Mouse (Mus musculus) ES-E14 (cell line): ENCODE measurements around the gene Col13a1.

Experiments
- HCFC1 ChIP-seq: IDR thresholded peaks from 2 replicates; pipeline ENCODE4 v1.6.1; 2012; ENCODE audit warnings: low read length, inconsistent platforms, borderline replicate concordance; ENCODE audit not compliant: insufficient read depth
- MAFK ChIP-seq: IDR thresholded peaks from 2 replicates; pipeline ENCODE4 v1.6.1; 2014; ENCODE audit warnings: mild to moderate bottlenecking, low read depth, low read length, inconsistent platforms; ENCODE audit not compliant: insufficient read depth
- ZC3H11A ChIP-seq: IDR thresholded peaks from 2 replicates; pipeline ENCODE4 v1.6.1; 2012; ENCODE audit warnings: low read depth, mild to moderate bottlenecking, inconsistent platforms, low read length, borderline replicate concordance
- ZNF384 ChIP-seq: IDR thresholded peaks from 2 replicates; pipeline ENCODE4 v1.6.1; 2012; ENCODE audit warnings: low read depth, low read length, inconsistent platforms

- no peak for TF ChIP-seq ZNF384
- no peak for TF ChIP-seq ZC3H11A
- no peak for TF ChIP-seq HCFC1
- no peak for TF ChIP-seq MAFK
Measured at GRCm38 (mm10) chr10:61866045-61866580, 112.8 kb downstream of the Col13a1 start.
